Mouse (Mus musculus) heart, embryonic 12.5 days (tissue): Measurements from ENCODE around the gene Taar9. TPM values are rescaled to one million over a fixed set of nuclear protein-coding genes. Genes with fewer than 3 reads are reported as not detected.
"Not testable (repeated sequence)": the region's sequence is repeated elsewhere in the genome, so short reads cannot be mapped to it uniquely, and the experiment has no call there.

Source experiments
- ATAC-seq: fragments of 200-750 bp; cut with Nextera tagmentation; 2 replicates; pipeline ENCODE4 v1.8.0; 2017; ENCODE audit warnings: moderate TSS enrichment, moderate library complexity; ENCODE audit not compliant: insufficient number of reproducible peaks, low FRiP score
- H3K27ac ChIP-seq: fragments of 300-500 bp; sonication (generic); 2 replicates; pipeline ENCODE4 v1.5.1; 2016; ENCODE audit warnings: mild to moderate bottlenecking, moderate library complexity; ENCODE audit not compliant: poor library complexity, severe bottlenecking
- H3K27me3 ChIP-seq: fragments of 300-500 bp; sonication (generic); replicated peaks from 2 replicates; pipeline ENCODE4 v1.6.1; 2016; ENCODE audit warnings: mild to moderate bottlenecking, moderate library complexity
- H3K36me3 ChIP-seq: fragments of 300-500 bp; sonication (generic); 2 replicates; pipeline ENCODE4 v1.6.1; 2016; ENCODE audit warnings: mild to moderate bottlenecking, moderate library complexity
- H3K4me1 ChIP-seq: fragments of 300-500 bp; sonication (generic); replicated peaks from 2 replicates; pipeline ENCODE4 v1.6.1; 2016; ENCODE audit warnings: mild to moderate bottlenecking
- H3K4me2 ChIP-seq: fragments of 300-500 bp; sonication (generic); 2 replicates; pipeline ENCODE4 v1.6.1; 2016; ENCODE audit warnings: mild to moderate bottlenecking, moderate library complexity
- H3K4me3 ChIP-seq: fragments of 300-500 bp; sonication (generic); 2 replicates; pipeline ENCODE4 v1.5.1; 2016; ENCODE audit warnings: mild to moderate bottlenecking
- H3K9ac ChIP-seq: fragments of 300-500 bp; sonication (generic); 2 replicates; pipeline ENCODE4 v1.6.1; 2016; ENCODE audit warnings: mild to moderate bottlenecking, moderate library complexity
- H3K9me3 ChIP-seq: fragments of 300-500 bp; sonication (generic); replicated peaks from 2 replicates; pipeline ENCODE4 v1.6.1; 2016; ENCODE audit warnings: mild to moderate bottlenecking, moderate library complexity
- WGBS: fragments of 180-500 bp; shearing (Covaris S2); methylation state at CpG from one replicate; pipeline ENCODE4 v1.1.7; 2016; 5-methylcytosine and 5-hydroxymethylcytosine counted together
- polyA plus RNA-seq: library from polyadenylated mRNA; unstranded; fragments of >200 nt; fragmentation: Nextera tagmentation; extraction: Ambion mirVana; gene quantifications from 2 replicates; pipeline ENCODE4 v1.2.1, GENCODE M21; 2016

Taar9 gene
- polyA plus RNA-seq, 1 experiment from 2014 or later = not detected

GRCm38 (mm10) chr10:24074751-24075150, 34.6 kb downstream of the Taar9 start:
- H3K27ac ChIP-seq, H3K4me1 ChIP-seq, H3K4me3 ChIP-seq, H3K27me3 ChIP-seq, H3K36me3 ChIP-seq, H3K4me2 ChIP-seq, ATAC-seq, H3K9me3 ChIP-seq, H3K9ac ChIP-seq: not testable (repeated sequence)
- WGBS = 36% methylated on average over 2 of the region's 2 CpGs

DNA sequence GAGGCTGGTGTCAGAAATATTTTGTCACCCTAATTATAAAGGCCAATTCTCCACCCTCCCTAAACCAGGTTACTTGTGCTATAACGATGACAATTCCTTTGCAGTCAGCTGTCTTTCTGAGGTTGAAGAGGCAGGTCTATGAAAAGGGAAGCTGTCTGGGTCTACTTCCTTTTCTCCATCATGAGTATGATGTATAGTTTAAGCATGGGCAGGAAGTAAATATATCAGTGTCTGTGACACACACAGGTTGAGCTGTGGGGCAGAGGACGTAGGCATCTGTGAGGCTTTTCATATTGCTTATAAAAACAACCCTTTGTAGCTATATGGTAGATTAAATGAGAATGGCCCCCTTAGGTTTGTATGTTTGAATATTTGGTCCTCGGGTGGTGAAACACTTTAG, 50.3 kb downstream of the Taar9 start:
- no peaks in the 10 kb centered on the region for H3K9me3 ChIP-seq
- no peak overlapping the region for H3K27ac ChIP-seq
- no peak overlapping the region for H3K9ac ChIP-seq
- H3K27me3 ChIP-seq = no peaks in the 10 kb centered on the region
- H3K4me3 ChIP-seq = no peak overlapping the region
- H3K4me2 ChIP-seq = no peak overlapping the region
- H3K36me3 ChIP-seq = no peaks in the 10 kb centered on the region
- no peak for ATAC-seq
- 83% methylated on average over 3 of the region's 3 CpGs for WGBS
- no peaks in the 10 kb centered on the region for H3K4me1 ChIP-seq

Other genes starting within 250 kb of the Taar9 start
- gene Vnn1, start 214.8 kb downstream of the Taar9 start, polyA plus RNA-seq = 6.9 and 7.0 TPM in 2 replicates
- gene Taar1, start 189.2 kb downstream of the Taar9 start, polyA plus RNA-seq = not detected in 2 replicates
- gene Taar2, start 171.0 kb downstream of the Taar9 start, polyA plus RNA-seq = not detected in 2 replicates
- gene Taar3, start 160.0 kb downstream of the Taar9 start, polyA plus RNA-seq = not detected in 2 replicates
- not detected in 2 replicates for gene Taar4, start 149.0 kb downstream of the Taar9 start, polyA plus RNA-seq
- not detected in 2 replicates for gene Taar5, start 138.8 kb downstream of the Taar9 start, polyA plus RNA-seq
- not detected in 2 replicates for gene Taar6, start 123.9 kb downstream of the Taar9 start, polyA plus RNA-seq
- not detected in 2 replicates for gene Taar7a, start 116.1 kb downstream of the Taar9 start, polyA plus RNA-seq
- gene Taar7b, start 109.6 kb downstream of the Taar9 start, polyA plus RNA-seq = not detected in 2 replicates
- gene Taar7d, start 82.3 kb downstream of the Taar9 start, polyA plus RNA-seq = not detected in 2 replicates
- gene Taar7e, start 71.9 kb downstream of the Taar9 start, polyA plus RNA-seq = not detected in 2 replicates
- gene Taar7f, start 60.0 kb downstream of the Taar9 start, polyA plus RNA-seq = not detected in 2 replicates
- gene Taar8a, start 33.0 kb downstream of the Taar9 start, polyA plus RNA-seq = not detected in 2 replicates
- gene Taar8b, start 17.2 kb downstream of the Taar9 start, polyA plus RNA-seq = not detected in 2 replicates
- not detected in 2 replicates for gene Taar8c, start 7.6 kb downstream of the Taar9 start, polyA plus RNA-seq
- gene Stx7, start 39.8 kb upstream of the Taar9 start, polyA plus RNA-seq = 86.9 and 92.5 TPM in 2 replicates
- gene Moxd1, start 114.0 kb upstream of the Taar9 start, polyA plus RNA-seq = 2.7 TPM in 2 replicates